Mouse (Mus musculus): ENCODE data around the gene Olfr1162. TPM values are rescaled to one million over a fixed set of nuclear protein-coding genes. Genes with fewer than 3 reads are reported as not detected.
"Not testable (repeated sequence)": the region's sequence is repeated elsewhere in the genome, so short reads cannot be mapped to it uniquely, and the experiment has no call there.

Gene Olfr1162
- not detected in 2 replicates for polyA plus RNA-seq (2015; fragmentation: Nextera tagmentation; extraction: Ambion mirVana)

GRCm38 (mm10) chr2:88051029-88051428, at the start of gene Olfr1162:
Gene Olfr1162, minus strand, starts transcription at chr2:88051129.
- Histone ChIP-seq H3K9ac (no peak within 1 kb of the TSS), H3K9me3 (no peaks in the 10 kb centered on the region), H3K27ac (replicated peaks) (no peak within 1 kb of the TSS), H3K36me3 (no peaks in the 10 kb centered on the region), H3K4me3 (no peak within 1 kb of the TSS), H3K4me2 (no peak within 1 kb of the TSS), H3K4me1 (replicated peaks) (no peaks in the 10 kb centered on the region), H3K27me3 (no peaks in the 10 kb centered on the region)
- 82% methylated on average over 1 of the region's 1 CpGs for WGBS
- no peak for ATAC-seq (ENCODE audit: low FRiP score, low read depth)

GRCm38 (mm10) chr2:88093866-88094265, 42.9 kb upstream of the Olfr1162 start, which contains the start of gene Olfr1164:
Gene Olfr1164, minus strand, starts transcription at chr2:88093966.
- Histone ChIP-seq H3K27ac (replicated peaks) (no peak within 1 kb of the TSS), H3K4me1 (replicated peaks) (no peaks in the 10 kb centered on the region), H3K9me3 (no peaks in the 10 kb centered on the region), H3K4me2 (no peak within 1 kb of the TSS), H3K27me3 (no peaks in the 10 kb centered on the region), H3K9ac (no peak within 1 kb of the TSS), H3K4me3 (no peak within 1 kb of the TSS), H3K36me3 (no peaks in the 10 kb centered on the region)
- 78% methylated on average over 4 of the region's 4 CpGs for WGBS
- no peak for ATAC-seq (ENCODE audit: low FRiP score, low read depth)

GRCm38 (mm10) chr2:88071730-88072129, 20.8 kb upstream of the Olfr1162 start, which contains the start of gene Olfr1163:
Gene Olfr1163, minus strand, starts transcription at chr2:88071830.
- Histone ChIP-seq H3K36me3 (no peaks in the 10 kb centered on the region), H3K4me3 (no peak within 1 kb of the TSS), H3K4me2 (no peak within 1 kb of the TSS), H3K27ac (replicated peaks) (no peak within 1 kb of the TSS), H3K9ac (no peak within 1 kb of the TSS), H3K4me1 (replicated peaks) (no peaks in the 10 kb centered on the region), H3K27me3 (no peaks in the 10 kb centered on the region), H3K9me3 (no peaks in the 10 kb centered on the region)
- ATAC-seq (ENCODE audit: low FRiP score, low read depth), result no peak

- no peaks in the 10 kb centered on the region for H3K9me3 ChIP-seq
- ATAC-seq (ENCODE audit: low FRiP score, low read depth), result no peak
- WGBS, result 76% methylated on average over 2 of the region's 2 CpGs
These were observed 12.7 kb upstream of the Olfr1162 start for GRCm38 (mm10) chr2:88063587-88063986.

GRCm38 (mm10) chr2:88037599-88037998, 13.3 kb downstream of the Olfr1162 start, which contains the start of gene Olfr73:
Gene Olfr73, minus strand, starts transcription at chr2:88037699.
- no peak for ATAC-seq (ENCODE audit: low FRiP score, low read depth)
- no peaks in the 10 kb centered on the region for H3K9me3 ChIP-seq

More at GRCm38 (mm10) chr2:88063587-88063986, 12.7 kb upstream of the Olfr1162 start:
- Histone ChIP-seq H3K27me3 (no peaks in the 10 kb centered on the region), H3K9ac (no peak overlapping the region), H3K4me3 (no peak overlapping the region), H3K4me2 (no peak overlapping the region), H3K36me3 (no peaks in the 10 kb centered on the region), H3K4me1 (replicated peaks) (no peaks in the 10 kb centered on the region), H3K27ac (replicated peaks) (no peak overlapping the region)

GRCm38 (mm10) chr2:88022474-88022873, 28.5 kb downstream of the Olfr1162 start, which contains the start of gene Olfr1161:
Gene Olfr1161, plus strand, starts transcription at chr2:88022774.
- not testable (repeated sequence) for H3K4me3 ChIP-seq; H3K27me3 ChIP-seq; H3K27ac ChIP-seq (replicated peaks); H3K4me1 ChIP-seq (replicated peaks); H3K36me3 ChIP-seq; H3K4me2 ChIP-seq; H3K9ac ChIP-seq; ATAC-seq (ENCODE audit: low FRiP score, low read depth); H3K9me3 ChIP-seq
- 89% methylated on average over 1 of the region's 1 CpGs for WGBS

More at GRCm38 (mm10) chr2:88037599-88037998, 13.3 kb downstream of the Olfr1162 start, which contains the start of gene Olfr73:
- Histone ChIP-seq H3K4me3 (no peak within 1 kb of the TSS), H3K9ac (no peak within 1 kb of the TSS), H3K4me2 (no peak within 1 kb of the TSS), H3K36me3 (no peaks in the 10 kb centered on the region), H3K27ac (replicated peaks) (no peak within 1 kb of the TSS), H3K27me3 (no peaks in the 10 kb centered on the region), H3K4me1 (replicated peaks) (no peaks in the 10 kb centered on the region)

GRCm38 (mm10) chr2:88007515-88008318, 43.2 kb downstream of the Olfr1162 start, which contains the start of gene Olfr1160:
Gene Olfr1160, minus strand, starts transcription at chr2:88008268.
- no peaks in the 10 kb centered on the region for H3K36me3 ChIP-seq
- no peaks in the 10 kb centered on the region for H3K4me1 ChIP-seq (replicated peaks)
- no peak within 1 kb of the TSS for H3K4me2 ChIP-seq
- no peak within 1 kb of the TSS for H3K27ac ChIP-seq (replicated peaks)
- H3K27me3 ChIP-seq, result no peaks in the 10 kb centered on the region
- H3K9ac ChIP-seq, result no peak within 1 kb of the TSS
- ATAC-seq (ENCODE audit: low FRiP score, low read depth), result no peak
- H3K9me3 ChIP-seq, result no peaks in the 10 kb centered on the region
- H3K4me3 ChIP-seq, result no peak within 1 kb of the TSS

Other genes starting within 250 kb of the Olfr1162 start
- not detected in 2 replicates for gene Olfr1145, start 241.3 kb downstream of the Olfr1162 start, polyA plus RNA-seq (2015; fragmentation: Nextera tagmentation; extraction: Ambion mirVana)
- not detected in 2 replicates for gene Olfr1148, start 220.6 kb downstream of the Olfr1162 start, polyA plus RNA-seq (2015; fragmentation: Nextera tagmentation; extraction: Ambion mirVana)
- not detected in 2 replicates for gene Olfr1150-ps1, start 207.1 kb downstream of the Olfr1162 start, polyA plus RNA-seq (2015; fragmentation: Nextera tagmentation; extraction: Ambion mirVana)
- gene Olfr1151, start 195.3 kb downstream of the Olfr1162 start, polyA plus RNA-seq (2015; fragmentation: Nextera tagmentation; extraction: Ambion mirVana), result not detected in 2 replicates
- not detected in 2 replicates for gene Olfr1152, start 184.6 kb downstream of the Olfr1162 start, polyA plus RNA-seq (2015; fragmentation: Nextera tagmentation; extraction: Ambion mirVana)
- 0.09 TPM in 1 of 2 replicates, not detected in the other for gene Olfr1153, start 156.2 kb downstream of the Olfr1162 start, polyA plus RNA-seq (2015; fragmentation: Nextera tagmentation; extraction: Ambion mirVana)
- not detected in 2 replicates for gene Olfr1154, start 146.0 kb downstream of the Olfr1162 start, polyA plus RNA-seq (2015; fragmentation: Nextera tagmentation; extraction: Ambion mirVana)
- not detected in 2 replicates for gene Olfr1155, start 106.0 kb downstream of the Olfr1162 start, polyA plus RNA-seq (2015; fragmentation: Nextera tagmentation; extraction: Ambion mirVana)
- not detected in 2 replicates for gene Olfr1156, start 98.0 kb downstream of the Olfr1162 start, polyA plus RNA-seq (2015; fragmentation: Nextera tagmentation; extraction: Ambion mirVana)
- gene Olfr1157, start 82.8 kb downstream of the Olfr1162 start, polyA plus RNA-seq (2015; fragmentation: Nextera tagmentation; extraction: Ambion mirVana), result not detected in 2 replicates
- gene Olfr74, start 76.5 kb downstream of the Olfr1162 start, polyA plus RNA-seq (2015; fragmentation: Nextera tagmentation; extraction: Ambion mirVana), result not detected in 2 replicates
- gene Olfr1158, start 61.0 kb downstream of the Olfr1162 start, polyA plus RNA-seq (2015; fragmentation: Nextera tagmentation; extraction: Ambion mirVana), result not detected in 2 replicates
- not detected in 2 replicates for gene Olfr1160, start 42.9 kb downstream of the Olfr1162 start, polyA plus RNA-seq (2015; fragmentation: Nextera tagmentation; extraction: Ambion mirVana)
- gene Olfr1161, start 28.4 kb downstream of the Olfr1162 start, polyA plus RNA-seq (2015; fragmentation: Nextera tagmentation; extraction: Ambion mirVana), result not detected in 2 replicates
- not detected in 2 replicates for gene Olfr73, start 13.4 kb downstream of the Olfr1162 start, polyA plus RNA-seq (2015; fragmentation: Nextera tagmentation; extraction: Ambion mirVana)
- not detected in 2 replicates for gene Olfr1163, start 20.7 kb upstream of the Olfr1162 start, polyA plus RNA-seq (2015; fragmentation: Nextera tagmentation; extraction: Ambion mirVana)
- gene Olfr1164, start 42.8 kb upstream of the Olfr1162 start, polyA plus RNA-seq (2015; fragmentation: Nextera tagmentation; extraction: Ambion mirVana), result not detected in 2 replicates
- not detected in 2 replicates for gene Olfr1166, start 77.1 kb upstream of the Olfr1162 start, polyA plus RNA-seq (2015; fragmentation: Nextera tagmentation; extraction: Ambion mirVana)
- gene Olfr1167, start 104.1 kb upstream of the Olfr1162 start, polyA plus RNA-seq (2015; fragmentation: Nextera tagmentation; extraction: Ambion mirVana), result not detected in 2 replicates
- not detected in 2 replicates for gene Olfr1168, start 130.8 kb upstream of the Olfr1162 start, polyA plus RNA-seq (2015; fragmentation: Nextera tagmentation; extraction: Ambion mirVana)
- not detected in 2 replicates for gene Olfr1170, start 177.2 kb upstream of the Olfr1162 start, polyA plus RNA-seq (2015; fragmentation: Nextera tagmentation; extraction: Ambion mirVana)
- not detected in 2 replicates for gene Olfr1173, start 228.7 kb upstream of the Olfr1162 start, polyA plus RNA-seq (2015; fragmentation: Nextera tagmentation; extraction: Ambion mirVana)